In genomic region chr8:85398548-85398947, GRCm38 (mm10) we compare ENCODE assay signal across 20 mouse cellular contexts. TPM values are rescaled to one million over a fixed set of nuclear protein-coding genes. Genes with fewer than 3 reads are reported as not detected.
A peak's percentile ranks its signal among the peaks of the same experiment; 100 is the strongest.
DNase-seq lines count a peak whose midpoint lies in the region; ATAC-seq and TF ChIP-seq lines count a peak whose summit lies in the region.
"Had no signal": no experiment of that assay in that cellular context is flagged by ENCODE, and none has a peak within 500 bp of the region (broad histone marks: within the 10 kb centered on the region; RNA-seq: fewer than 3 reads in every experiment).

No protein-coding gene starts in this region.

- no peak overlapping the region for H3K4me3 ChIP-seq in hindbrain, postnatal 0 days (ENCODE audit: low read length)
- H3K4me3 ChIP-seq in hindbrain, embryonic 10.5 days: no peak overlapping the region
- no peak overlapping the region for H3K4me3 ChIP-seq in lung, embryonic 14.5 days (ENCODE audit: low read depth, low read length)
- H3K4me3 ChIP-seq: embryonic facial prominence, embryonic 13.5 days; forebrain, embryonic 15.5 days; heart, embryonic 13.5 days; left cerebral cortex, adult 2 months had no signal

- H3K4me1 ChIP-seq in hindbrain, postnatal 0 days (ENCODE audit: insufficient read depth, low read length): no peaks in the 10 kb centered on the region
- no peaks in the 10 kb centered on the region for H3K4me1 ChIP-seq in hindbrain, embryonic 10.5 days (replicated peaks)
- no peaks in the 10 kb centered on the region for H3K4me1 ChIP-seq in lung, embryonic 14.5 days (ENCODE audit: insufficient read depth)
- H3K4me1 ChIP-seq: embryonic facial prominence, embryonic 13.5 days; forebrain, embryonic 15.5 days had no signal

- H3K9me3 ChIP-seq in hindbrain, postnatal 0 days (ENCODE audit: low read length): no peaks in the 10 kb centered on the region
- no peaks in the 10 kb centered on the region for H3K9me3 ChIP-seq in hindbrain, embryonic 10.5 days
- no peaks in the 10 kb centered on the region for H3K9me3 ChIP-seq in lung, embryonic 14.5 days (ENCODE audit: low read depth, low read length)
- H3K9me3 ChIP-seq: embryonic facial prominence, embryonic 13.5 days; forebrain, embryonic 15.5 days; G1E; heart, embryonic 13.5 days had no signal

- H3K4me2 ChIP-seq in hindbrain, postnatal 0 days (ENCODE audit: low read depth, low read length): no peak overlapping the region
- H3K4me2 ChIP-seq in lung, embryonic 14.5 days: no peak overlapping the region
- H3K4me2 ChIP-seq: embryonic facial prominence, embryonic 13.5 days; forebrain, embryonic 15.5 days; heart, embryonic 13.5 days had no signal

- CTCF ChIA-PET in Patski (lab: Charles Lee): interaction anchor here (0.8 to 4.1 kb wide), 6 partner anchors 11 to 98 kb away, joined by 3 to 26 read pairs (median 4); no protein-coding TSS in a partner anchor

- in situ Hi-C loops in Patski (cut with MboI; ENCODE audit: low pct_unique_long_range_greater_than_20kb): loop anchor here (5.0 kb wide), 1 partner anchor 91 kb away; no protein-coding TSS in a partner anchor

- no peaks in the 10 kb centered on the region for H3K36me3 ChIP-seq in hindbrain, postnatal 0 days (ENCODE audit: insufficient read depth, low read length)
- no peaks in the 10 kb centered on the region for H3K36me3 ChIP-seq in hindbrain, embryonic 10.5 days
- H3K36me3 ChIP-seq in lung, embryonic 14.5 days (ENCODE audit: insufficient read depth): no peaks in the 10 kb centered on the region
- H3K36me3 ChIP-seq: embryonic facial prominence, embryonic 13.5 days; forebrain, embryonic 15.5 days; heart, embryonic 13.5 days had no signal

- H3K9ac ChIP-seq in hindbrain, postnatal 0 days (replicated peaks; ENCODE audit: low read length): no peak overlapping the region
- no peak overlapping the region for H3K9ac ChIP-seq in lung, embryonic 14.5 days
- H3K9ac ChIP-seq: embryonic facial prominence, embryonic 13.5 days; forebrain, embryonic 15.5 days; heart, embryonic 13.5 days had no signal

- no peak for DNase-seq in hindbrain, postnatal 0 days (ENCODE audit: low spot score)
- DNase-seq in hindbrain, embryonic 10.5 days (ENCODE audit: low spot score): no peak
- DNase-seq in lung, embryonic 14.5 days: no peak
- DNase-seq in lung, postnatal 10 days: no peak
- no peak for DNase-seq in Patski (ENCODE audit: low read depth, low spot score)
- no peak for DNase-seq in cerebellum, adult 18-20 months
- DNase-seq: cerebellum, postnatal 10 days; gastrocnemius, postnatal 25 days; kidney, adult 8-10 months; left cerebral cortex, postnatal 4 days; right cerebral cortex, postnatal 14 days; thymus, adult 18-20 months; thymus, postnatal 4 days had no signal

- no peak overlapping the region for H3K27ac ChIP-seq in hindbrain, postnatal 0 days
- H3K27ac ChIP-seq in hindbrain, embryonic 10.5 days: no peak overlapping the region
- no peak overlapping the region for H3K27ac ChIP-seq in lung, embryonic 14.5 days (ENCODE audit: low read depth)
- H3K27ac ChIP-seq: embryonic facial prominence, embryonic 13.5 days; forebrain, embryonic 15.5 days; heart, embryonic 13.5 days; left cerebral cortex, adult 2 months had no signal

- ATAC-seq in hindbrain, postnatal 0 days: no peak
- ATAC-seq in lung, embryonic 14.5 days (ENCODE audit: insufficient read depth): no peak
- no peak for ATAC-seq in Patski
- no peak for ATAC-seq in CD4-positive, CD25-positive, alpha-beta regulatory T cell, adult 4 months
- ATAC-seq: forebrain, embryonic 15.5 days; midbrain, embryonic 16.5 days had no signal

- TF ChIP-seq CTCF in hindbrain, postnatal 0 days (IDR thresholded peaks at IDR 0.05; ENCODE audit: low read depth): peak; percentile 31
- peak; percentile 36 for TF ChIP-seq CTCF in lung, embryonic 14.5 days (IDR thresholded peaks at IDR 0.05; ENCODE audit: low read depth)
- peak; percentile 60 for TF ChIP-seq CTCF in Patski (IDR thresholded peaks at IDR 0.05)

- POLR2A ChIA-PET in Patski (lab: Charles Lee): no interaction called here

- WGBS in hindbrain, postnatal 0 days: 88% methylated on average over 4 of the region's 4 CpGs
- WGBS in hindbrain, embryonic 10.5 days: 85% methylated on average over 4 of the region's 4 CpGs
- WGBS in lung, embryonic 14.5 days: 90% methylated on average over 4 of the region's 4 CpGs

- H3K27me3 ChIP-seq in hindbrain, postnatal 0 days (ENCODE audit: insufficient read depth, low read length): no peaks in the 10 kb centered on the region
- no peaks in the 10 kb centered on the region for H3K27me3 ChIP-seq in hindbrain, embryonic 10.5 days (ENCODE audit: insufficient read depth, poor library complexity, severe bottlenecking)
- no peaks in the 10 kb centered on the region for H3K27me3 ChIP-seq in lung, embryonic 14.5 days (ENCODE audit: insufficient read depth, low read length)
- no peaks in the 10 kb centered on the region for H3K27me3 ChIP-seq in Patski
- H3K27me3 ChIP-seq: embryonic facial prominence, embryonic 13.5 days; forebrain, embryonic 15.5 days; heart, embryonic 13.5 days had no signal

RNA-seq across cellular contexts. Expression of gene Mylk3, which starts 12.4 kb away (rescaled TPM):
- 0.16 TPM in 1 of 2 replicates, not detected in the other for total RNA-seq in hindbrain, postnatal 0 days (2014; rRNA removed)
- polyA plus RNA-seq in hindbrain, postnatal 0 days (2015; fragmentation: Nextera tagmentation; extraction: Ambion mirVana): 0.19 and 0.26 TPM in 2 replicates
- 1.2 and 1.3 TPM in 2 replicates for polyA plus RNA-seq in hindbrain, embryonic 10.5 days (2016; fragmentation: Nextera tagmentation; extraction: Ambion mirVana)
- 0.82 and 2.8 TPM in 2 replicates for polyA plus RNA-seq in lung, embryonic 14.5 days (2014; fragmentation: Nextera tagmentation; extraction: Ambion mirVana)
- not detected for polyA plus RNA-seq in Patski (2021)
- polyA plus RNA-seq in CD4-positive, CD25-positive, alpha-beta regulatory T cell, adult 4 months (2017; shearing (Covaris generic)): not detected

RNA-seq across cellular contexts. Expression of gene 4921524J17Rik, which starts 34.1 kb away (rescaled TPM):
- 11.6 and 13.6 TPM in 2 replicates for total RNA-seq in hindbrain, postnatal 0 days (2014; rRNA removed)
- 43.0 and 47.4 TPM in 2 replicates for polyA plus RNA-seq in hindbrain, postnatal 0 days (2015; fragmentation: Nextera tagmentation; extraction: Ambion mirVana)
- 39.8 and 42.9 TPM in 2 replicates for polyA plus RNA-seq in hindbrain, embryonic 10.5 days (2016; fragmentation: Nextera tagmentation; extraction: Ambion mirVana)
- 35.0 and 40.0 TPM in 2 replicates for polyA plus RNA-seq in lung, embryonic 14.5 days (2014; fragmentation: Nextera tagmentation; extraction: Ambion mirVana)
- 25.1 TPM for polyA plus RNA-seq in Patski (2021)
- polyA plus RNA-seq in CD4-positive, CD25-positive, alpha-beta regulatory T cell, adult 4 months (2017; shearing (Covaris generic)): 10 to 100 TPM; 68.1 to 74.0 TPM
